Mouse (Mus musculus) midbrain, embryonic 14.5 days (tissue): Measurements from ENCODE around the gene Olfr64. TPM values are rescaled to one million over a fixed set of nuclear protein-coding genes. Genes with fewer than 3 reads are reported as not detected.

Experiments used
- ATAC-seq: fragments of 200-750 bp; cut with Nextera tagmentation; 2 replicates; pipeline ENCODE4 v1.8.0; 2017; ENCODE audit warnings: moderate number of reproducible peaks, moderate library complexity; ENCODE audit not compliant: low FRiP score, low TSS enrichment
- DNase-seq: peaks from one replicate; pipeline ENCODE4 v3.0.0-alpha.2; 2015
- H3K27ac ChIP-seq: fragments of 300-500 bp; sonication (generic); replicated peaks from 2 replicates; pipeline ENCODE4 v1.5.1; 2014; ENCODE audit warnings: mild to moderate bottlenecking, low read depth, low read length, moderate library complexity
- H3K27me3 ChIP-seq: fragments of 300-500 bp; sonication (generic); 2 replicates; pipeline ENCODE4 v1.6.1; 2014; ENCODE audit warnings: low read length, control low read depth, mixed read lengths; ENCODE audit not compliant: control insufficient read depth, insufficient read depth
- H3K36me3 ChIP-seq: fragments of 300-500 bp; sonication (generic); 2 replicates; pipeline ENCODE4 v1.6.1; 2014; ENCODE audit warnings: low read length, control low read depth; ENCODE audit not compliant: control insufficient read depth, insufficient read depth
- H3K4me1 ChIP-seq: fragments of 300-500 bp; sonication (generic); 2 replicates; pipeline ENCODE4 v1.6.1; 2014; ENCODE audit warnings: mild to moderate bottlenecking, antibody characterized with exemption, low read length, control low read depth; ENCODE audit not compliant: control insufficient read depth, insufficient read depth
- H3K4me2 ChIP-seq: fragments of 300-500 bp; sonication (generic); 2 replicates; pipeline ENCODE4 v1.6.1; 2014; ENCODE audit warnings: mild to moderate bottlenecking, low read length, moderate library complexity
- H3K4me3 ChIP-seq: fragments of 300-500 bp; sonication (generic); replicated peaks from 2 replicates; pipeline ENCODE4 v1.5.1; 2014; ENCODE audit warnings: low read depth, low read length
- H3K9ac ChIP-seq: fragments of 300-500 bp; sonication (generic); replicated peaks from 2 replicates; pipeline ENCODE4 v1.6.1; 2014; ENCODE audit warnings: mild to moderate bottlenecking, low read length, moderate library complexity
- H3K9me3 ChIP-seq: fragments of 300-500 bp; sonication (generic); 2 replicates; pipeline ENCODE4 v1.6.1; 2016; ENCODE audit warnings: low read length, control low read depth, mixed read lengths; ENCODE audit not compliant: control insufficient read depth
- WGBS: fragments of 180-500 bp; shearing (Covaris S2); extraction: QIAGEN DNeasy Blood & Tissue Kit; methylation state at CpG from one replicate; pipeline ENCODE4 v1.1.7; 2014; 5-methylcytosine and 5-hydroxymethylcytosine counted together
- polyA plus RNA-seq: library from polyadenylated mRNA; unstranded; fragments of >200 nt; fragmentation: Nextera tagmentation; extraction: Ambion mirVana; gene quantifications from 2 replicates; pipeline ENCODE4 v1.2.1, GENCODE M21; 2014

The Olfr64 gene
- polyA plus RNA-seq, 1 experiment from 2014 or later: not detected

GRCm38 (mm10) chr7:103853090-103853489 lies 41.2 kb downstream of the Olfr64 start, which contains the start of gene Hbb-y:
Gene Hbb-y, minus strand, starts transcription at chr7:103853216.
- Histone ChIP-seq H3K9ac (no peak within 1 kb of the TSS), H3K36me3 (no peaks in the 10 kb centered on the region), H3K4me1 (no peaks in the 10 kb centered on the region), H3K9me3 (no peaks in the 10 kb centered on the region), H3K27ac (no peak within 1 kb of the TSS), H3K4me3 (no peak within 1 kb of the TSS), H3K27me3 (no peaks in the 10 kb centered on the region), H3K4me2 (no peak within 1 kb of the TSS)
- no peak for ATAC-seq
- WGBS: 72% methylated on average over 2 of the region's 2 CpGs
- no peak for DNase-seq

- H3K4me2 ChIP-seq: no peak overlapping the region
- DNase-seq: no peak
- H3K27ac ChIP-seq: no peak overlapping the region
- H3K4me1 ChIP-seq: no peaks in the 10 kb centered on the region
- H3K4me3 ChIP-seq: no peak overlapping the region
- no peaks in the 10 kb centered on the region for H3K36me3 ChIP-seq
- WGBS: 70% methylated on average over 2 of the region's 2 CpGs
- H3K9me3 ChIP-seq: no peaks in the 10 kb centered on the region
- H3K27me3 ChIP-seq: no peaks in the 10 kb centered on the region
- H3K9ac ChIP-seq: no peak overlapping the region
- ATAC-seq: no peak
These were observed 49.6 kb downstream of the Olfr64 start for GRCm38 (mm10) chr7:103844525-103845325.

- DNase-seq (no peak), ATAC-seq (no peak)
- no peaks in the 10 kb centered on the region for H3K27me3 ChIP-seq
- H3K9ac ChIP-seq: no peak within 1 kb of the TSS
- no peak within 1 kb of the TSS for H3K27ac ChIP-seq
- no peaks in the 10 kb centered on the region for H3K9me3 ChIP-seq
- H3K4me1 ChIP-seq: no peaks in the 10 kb centered on the region
- no peak within 1 kb of the TSS for H3K4me2 ChIP-seq
- 71% methylated on average over 2 of the region's 2 CpGs for WGBS
- H3K36me3 ChIP-seq: no peaks in the 10 kb centered on the region
- H3K4me3 ChIP-seq: no peak within 1 kb of the TSS
These were observed 51.3 kb downstream of the Olfr64 start, which contains the start of gene Hbb-bh1 for GRCm38 (mm10) chr7:103843034-103843433. Gene Hbb-bh1, minus strand, starts transcription at chr7:103843164.

- Histone ChIP-seq H3K36me3 (no peaks in the 10 kb centered on the region), H3K4me3 (no peak within 1 kb of the TSS), H3K9me3 (no peaks in the 10 kb centered on the region), H3K4me1 (no peaks in the 10 kb centered on the region), H3K27me3 (no peaks in the 10 kb centered on the region), H3K27ac (no peak within 1 kb of the TSS), H3K4me2 (no peak within 1 kb of the TSS), H3K9ac (no peak within 1 kb of the TSS)
- no peak for DNase-seq
- no peak for ATAC-seq
- WGBS: 75% methylated on average over 3 of the region's 3 CpGs
These were observed 54.0 kb downstream of the Olfr64 start, which contains the start of gene Hbb-bh2 for GRCm38 (mm10) chr7:103840268-103840667. Gene Hbb-bh2, minus strand, starts transcription at chr7:103840520.

Other genes with a start within 250 kb of the Olfr64 start
- not detected in 2 replicates for gene Olfr623, start 230.8 kb downstream of the Olfr64 start, polyA plus RNA-seq
- not detected in 2 replicates for gene Olfr624, start 223.3 kb downstream of the Olfr64 start, polyA plus RNA-seq
- gene Olfr625-ps1, start 211.8 kb downstream of the Olfr64 start, polyA plus RNA-seq: not detected in 2 replicates
- not detected in 2 replicates for gene Olfr243, start 179.8 kb downstream of the Olfr64 start, polyA plus RNA-seq
- gene Olfr628, start 164.1 kb downstream of the Olfr64 start, polyA plus RNA-seq: not detected in 2 replicates
- not detected in 2 replicates for gene Olfr629, start 149.5 kb downstream of the Olfr64 start, polyA plus RNA-seq
- gene Olfr630, start 137.2 kb downstream of the Olfr64 start, polyA plus RNA-seq: not detected in 2 replicates
- gene Olfr69, start 122.9 kb downstream of the Olfr64 start, polyA plus RNA-seq: not detected in 2 replicates
- not detected in 2 replicates for gene Olfr68, start 114.8 kb downstream of the Olfr64 start, polyA plus RNA-seq
- gene Olfr67, start 102.7 kb downstream of the Olfr64 start, polyA plus RNA-seq: not detected in 2 replicates
- 856 and 1,369 TPM in 2 replicates for gene Hbb-bt, start 80.5 kb downstream of the Olfr64 start, polyA plus RNA-seq
- 2,393 and 3,364 TPM in 2 replicates for gene Hbb-bs, start 66.4 kb downstream of the Olfr64 start, polyA plus RNA-seq
- not detected in 2 replicates for gene Hbb-bh2, start 54.0 kb downstream of the Olfr64 start, polyA plus RNA-seq
- 0.78 and 4.0 TPM in 2 replicates for gene Hbb-bh1, start 51.3 kb downstream of the Olfr64 start, polyA plus RNA-seq
- gene Hbb-y, start 41.3 kb downstream of the Olfr64 start, polyA plus RNA-seq: 175 and 602 TPM in 2 replicates
- not detected in 2 replicates for gene Olfr66, start 8.2 kb downstream of the Olfr64 start, polyA plus RNA-seq
- gene Olfr65, start 9.0 kb upstream of the Olfr64 start, polyA plus RNA-seq: not detected in 2 replicates
- not detected in 2 replicates for gene Olfr631, start 34.3 kb upstream of the Olfr64 start, polyA plus RNA-seq
- not detected in 2 replicates for gene Olfr632, start 39.9 kb upstream of the Olfr64 start, polyA plus RNA-seq
- not detected in 2 replicates for gene Olfr633, start 50.0 kb upstream of the Olfr64 start, polyA plus RNA-seq
- not detected in 2 replicates for gene Olfr635, start 76.7 kb upstream of the Olfr64 start, polyA plus RNA-seq
- not detected in 2 replicates for gene Olfr638, start 104.3 kb upstream of the Olfr64 start, polyA plus RNA-seq
- not detected in 2 replicates for gene Olfr639, start 122.8 kb upstream of the Olfr64 start, polyA plus RNA-seq
- gene Olfr640, start 131.1 kb upstream of the Olfr64 start, polyA plus RNA-seq: not detected in 2 replicates
- not detected in 2 replicates for gene Olfr641, start 141.0 kb upstream of the Olfr64 start, polyA plus RNA-seq
- gene Olfr642, start 158.2 kb upstream of the Olfr64 start, polyA plus RNA-seq: not detected in 2 replicates
- gene 4930516K23Rik, start 167.0 kb upstream of the Olfr64 start, polyA plus RNA-seq: not detected in 2 replicates
- gene Olfr644, start 177.4 kb upstream of the Olfr64 start, polyA plus RNA-seq: not detected in 2 replicates
- gene Olfr645, start 191.0 kb upstream of the Olfr64 start, polyA plus RNA-seq: not detected in 2 replicates
- not detected in 2 replicates for gene Olfr646, start 210.4 kb upstream of the Olfr64 start, polyA plus RNA-seq
- gene Ubqln5, start 235.3 kb upstream of the Olfr64 start, polyA plus RNA-seq: not detected in 2 replicates
- not detected in 2 replicates for gene Olfr643, start 242.9 kb upstream of the Olfr64 start, polyA plus RNA-seq
- not detected in 2 replicates for gene Ubqln3, start 248.8 kb upstream of the Olfr64 start, polyA plus RNA-seq